Mouse (Mus musculus): Measurements from ENCODE around the gene Zkscan1. TPM values are rescaled to one million over a fixed set of nuclear protein-coding genes. Genes with fewer than 3 reads are reported as not detected.
"Not testable (repeated sequence)": the region's sequence is repeated elsewhere in the genome, so short reads cannot be mapped to it uniquely, and the experiment has no call there.

Gene Zkscan1
- 9.8 and 10.5 TPM in 2 replicates for total RNA-seq (2012; rRNA removed)

DNA sequence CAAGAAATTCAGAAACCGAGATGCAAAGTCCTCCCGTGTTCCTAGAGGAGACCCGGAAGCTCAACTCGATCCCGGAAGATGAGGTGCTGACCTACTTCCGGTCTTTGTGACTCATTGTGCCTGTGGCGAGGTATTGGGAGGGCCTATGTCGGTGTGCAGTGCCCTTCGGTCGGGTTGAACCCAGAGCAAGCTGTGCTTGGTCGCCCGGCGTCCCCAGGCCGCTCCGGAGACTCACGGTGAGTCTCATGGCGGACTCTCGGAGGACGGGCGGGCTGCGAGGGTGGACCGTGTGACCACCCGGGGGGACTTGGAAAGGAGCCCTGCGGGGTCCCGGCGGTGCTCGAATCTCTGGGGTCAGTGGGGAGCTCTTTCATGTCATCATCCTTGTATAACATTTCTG, at the start of gene Zkscan1:
Gene Zkscan1 (plus strand): TSS at position 89 of the 400 bp plus-strand sequence.
- TF ChIP-seq HCFC1 (IDR thresholded peaks at IDR 0.05; ENCODE audit: borderline replicate concordance, insufficient read depth, low read length) (peak; percentile 78; the same call in 1 of the 2 replicates), MAFK (IDR thresholded peaks at IDR 0.05; ENCODE audit: insufficient read depth, low read depth, low read length) (no peak)
- peak within 1 kb of the TSS; percentile 97 for H3K9ac ChIP-seq (ENCODE audit: insufficient read depth, low read depth, low read length, poor library complexity, severe bottlenecking)

DNA sequence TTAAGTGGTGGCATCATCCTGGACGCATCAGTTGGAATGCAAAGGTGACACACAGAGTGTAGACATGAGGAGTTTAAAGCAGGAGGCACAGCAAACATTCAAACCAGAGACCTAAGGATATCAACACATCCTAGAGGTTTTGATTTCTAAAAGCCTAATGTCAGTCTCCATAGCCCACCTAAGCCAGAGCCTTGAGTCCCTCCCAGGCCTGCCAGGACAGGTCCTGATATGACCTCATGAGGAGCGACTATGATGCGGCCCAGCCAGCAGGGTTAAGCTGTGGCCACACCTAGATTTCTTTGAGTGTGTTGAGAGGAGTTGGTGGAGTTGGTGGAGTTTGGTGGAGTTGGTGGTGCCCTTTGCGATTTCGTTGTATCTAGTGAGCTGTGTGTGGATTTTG, 32.0 kb upstream of the Zkscan1 start, which contains the start of gene Smok3c:
Gene Smok3c (plus strand): TSS at position 301 of the 400 bp plus-strand sequence.
- in situ Hi-C loops (cut with MboI; ENCODE audit: low sequenced_read_pairs in 2 of 2, unreplicated experiment in 2 of 2); H3K27ac ChIP-seq (ENCODE audit: insufficient read depth, low read depth, low read length, poor library complexity, severe bottlenecking); DNase-seq (ENCODE audit: low read depth, low spot score): not testable (repeated sequence)

More for the DNA sequence above, at the start of gene Zkscan1:
- no peaks in the 10 kb centered on the region for H3K9me3 ChIP-seq (ENCODE audit: control insufficient read depth, insufficient read depth, low read depth, low read length)
- in situ Hi-C loops (cut with MboI; ENCODE audit: low sequenced_read_pairs in 2 of 2, unreplicated experiment in 2 of 2), result no loop called here
- H3K4me1 ChIP-seq (ENCODE audit: control insufficient read depth in 2 of 2, insufficient read depth in 2 of 2, low read length in 2 of 2, poor library complexity in 1 of 2), result peaks cover 6 to 13% of the 10 kb centered on the region in 2 experiments
- peak within 1 kb of the TSS; percentile 49; the same call in 1 of the 2 replicates for H3K27ac ChIP-seq (ENCODE audit: insufficient read depth, low read depth, low read length, poor library complexity, severe bottlenecking)
- DNase-seq (ENCODE audit: low read depth, low spot score), result peak; percentile 76
- peaks cover 3% of the 10 kb centered on the region; the same call in 1 of the 2 replicates for H3K36me3 ChIP-seq (ENCODE audit: control insufficient read depth, insufficient read depth, low read length, poor library complexity, severe bottlenecking)
- H3K4me3 ChIP-seq (ENCODE audit: insufficient read depth in 1 of 2, low read depth in 1 of 2, low read length in 2 of 2, poor library complexity in 1 of 2, severe bottlenecking in 1 of 2), result peak within 1 kb of the TSS; percentile 95 to 99

DNA sequence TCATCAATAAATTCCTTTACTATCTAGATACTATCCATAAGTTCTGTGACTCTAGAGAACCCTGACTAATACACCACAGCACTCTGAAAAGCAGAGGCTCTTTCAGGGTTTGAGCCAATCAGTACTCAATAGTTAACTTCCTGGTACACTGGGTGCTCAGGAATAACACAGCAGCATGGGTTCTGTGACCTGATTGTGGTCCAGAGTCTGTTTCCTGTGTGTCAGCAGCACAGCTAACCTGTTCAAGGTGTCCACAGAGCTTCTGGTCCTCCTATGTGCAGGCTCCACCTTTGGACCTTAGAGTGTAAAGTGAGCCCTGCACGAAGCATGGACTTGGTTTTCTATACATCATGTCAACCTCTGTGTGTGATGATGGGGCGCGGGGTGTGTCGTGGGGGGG, 11.1 kb upstream of the Zkscan1 start:
- no peak overlapping the region for H3K9ac ChIP-seq (ENCODE audit: insufficient read depth, low read depth, low read length, poor library complexity, severe bottlenecking)
- no peaks in the 10 kb centered on the region for H3K36me3 ChIP-seq (ENCODE audit: control insufficient read depth, insufficient read depth, low read length, poor library complexity, severe bottlenecking)
- no peak for TF ChIP-seq ZNF384 (IDR thresholded peaks at IDR 0.05; ENCODE audit: low read depth, low read length)
- TF ChIP-seq HCFC1 (IDR thresholded peaks at IDR 0.05; ENCODE audit: borderline replicate concordance, insufficient read depth, low read length), result no peak
- TF ChIP-seq MAFK (IDR thresholded peaks at IDR 0.05; ENCODE audit: insufficient read depth, low read depth, low read length), result no peak
- TF ChIP-seq CHD2 (IDR thresholded peaks at IDR 0.05; ENCODE audit: low read depth, low read length), result no peak
- TF ChIP-seq ZC3H11A (IDR thresholded peaks at IDR 0.05; ENCODE audit: borderline replicate concordance, low read depth, low read length), result no peak
- in situ Hi-C loops (cut with MboI; ENCODE audit: low sequenced_read_pairs in 2 of 2, unreplicated experiment in 2 of 2), result no loop called here
- no peak for DNase-seq (ENCODE audit: low read depth, low spot score)
- no peaks in the 10 kb centered on the region for H3K9me3 ChIP-seq (ENCODE audit: control insufficient read depth, insufficient read depth, low read depth, low read length)
- H3K4me1 ChIP-seq (ENCODE audit: control insufficient read depth in 2 of 2, insufficient read depth in 2 of 2, low read length in 2 of 2, poor library complexity in 1 of 2), result no peaks in the 10 kb centered on the region
- no peak overlapping the region for H3K4me3 ChIP-seq (ENCODE audit: insufficient read depth in 1 of 2, low read depth in 1 of 2, low read length in 2 of 2, poor library complexity in 1 of 2, severe bottlenecking in 1 of 2)
- no peak overlapping the region for H3K27ac ChIP-seq (ENCODE audit: insufficient read depth, low read depth, low read length, poor library complexity, severe bottlenecking)

More for the DNA sequence above, 32.0 kb upstream of the Zkscan1 start, which contains the start of gene Smok3c:
- H3K4me1 ChIP-seq (ENCODE audit: control insufficient read depth in 2 of 2, insufficient read depth in 2 of 2, low read length in 2 of 2, poor library complexity in 1 of 2); H3K4me3 ChIP-seq (ENCODE audit: insufficient read depth in 1 of 2, low read depth in 1 of 2, low read length in 2 of 2, poor library complexity in 1 of 2, severe bottlenecking in 1 of 2); H3K9me3 ChIP-seq (ENCODE audit: control insufficient read depth, insufficient read depth, low read depth, low read length); H3K9ac ChIP-seq (ENCODE audit: insufficient read depth, low read depth, low read length, poor library complexity, severe bottlenecking); H3K36me3 ChIP-seq (ENCODE audit: control insufficient read depth, insufficient read depth, low read length, poor library complexity, severe bottlenecking): not testable (repeated sequence)

DNA sequence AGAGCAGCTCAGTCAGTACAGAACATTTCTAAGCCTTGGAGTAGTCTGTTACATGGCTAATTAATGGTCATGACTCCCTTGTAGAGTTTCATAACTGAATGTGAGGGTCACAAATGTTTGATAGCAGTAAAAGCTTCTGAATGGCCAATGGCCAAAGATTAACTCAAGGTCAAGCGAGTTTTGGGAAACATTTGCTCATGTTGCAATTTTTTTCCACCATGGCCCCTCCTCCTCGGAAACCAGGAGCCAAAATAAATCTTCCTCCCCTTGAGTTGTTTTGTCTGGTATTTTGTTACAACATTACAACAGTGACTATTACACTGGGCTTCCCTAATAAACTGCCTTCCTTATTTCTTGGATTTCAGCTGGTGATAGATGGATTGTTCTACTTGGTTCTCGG, 9.2 kb upstream of the Zkscan1 start:
- DNase-seq (ENCODE audit: low read depth, low spot score), result no peak
- Histone ChIP-seq H3K27ac (ENCODE audit: insufficient read depth, low read depth, low read length, poor library complexity, severe bottlenecking) (no peak overlapping the region), H3K9me3 (ENCODE audit: control insufficient read depth, insufficient read depth, low read depth, low read length) (no peaks in the 10 kb centered on the region), H3K4me3 (ENCODE audit: insufficient read depth in 1 of 2, low read depth in 1 of 2, low read length in 2 of 2, poor library complexity in 1 of 2, severe bottlenecking in 1 of 2) (no peak overlapping the region), H3K4me1 (ENCODE audit: control insufficient read depth in 2 of 2, insufficient read depth in 2 of 2, low read length in 2 of 2, poor library complexity in 1 of 2) (no peaks in the 10 kb centered on the region), H3K36me3 (ENCODE audit: control insufficient read depth, insufficient read depth, low read length, poor library complexity, severe bottlenecking) (no peaks in the 10 kb centered on the region), H3K9ac (ENCODE audit: insufficient read depth, low read depth, low read length, poor library complexity, severe bottlenecking) (no peak overlapping the region)
- in situ Hi-C loops (cut with MboI; ENCODE audit: low sequenced_read_pairs in 2 of 2, unreplicated experiment in 2 of 2), result no loop called here
- TF ChIP-seq ZNF384 (IDR thresholded peaks at IDR 0.05; ENCODE audit: low read depth, low read length) (no peak), MAFK (IDR thresholded peaks at IDR 0.05; ENCODE audit: insufficient read depth, low read depth, low read length) (no peak), HCFC1 (IDR thresholded peaks at IDR 0.05; ENCODE audit: borderline replicate concordance, insufficient read depth, low read length) (no peak), ZC3H11A (IDR thresholded peaks at IDR 0.05; ENCODE audit: borderline replicate concordance, low read depth, low read length) (no peak), CHD2 (IDR thresholded peaks at IDR 0.05; ENCODE audit: low read depth, low read length) (no peak)

DNA sequence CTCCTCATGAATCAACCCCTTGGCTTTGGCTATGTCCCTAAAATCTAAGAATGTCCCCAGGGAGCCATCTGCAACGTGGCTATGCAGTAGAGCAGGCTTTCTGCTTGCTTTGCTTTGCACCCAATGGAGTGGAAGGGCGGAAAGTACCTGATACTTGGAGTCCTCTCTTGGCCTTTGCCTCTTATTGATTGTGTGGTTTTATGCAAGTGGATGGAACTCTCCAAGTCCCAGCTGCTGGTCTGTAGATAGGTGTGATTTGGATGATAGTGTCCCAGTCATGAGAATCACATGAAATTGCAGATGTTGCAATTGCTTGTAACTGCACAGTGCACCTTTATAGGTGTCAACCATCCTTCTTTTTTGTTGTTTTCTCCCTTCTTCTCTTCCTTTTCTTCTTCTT, 8.7 kb upstream of the Zkscan1 start:
- Histone ChIP-seq H3K27ac (ENCODE audit: insufficient read depth, low read depth, low read length, poor library complexity, severe bottlenecking) (no peak overlapping the region), H3K9me3 (ENCODE audit: control insufficient read depth, insufficient read depth, low read depth, low read length) (no peaks in the 10 kb centered on the region), H3K36me3 (ENCODE audit: control insufficient read depth, insufficient read depth, low read length, poor library complexity, severe bottlenecking) (no peaks in the 10 kb centered on the region), H3K9ac (ENCODE audit: insufficient read depth, low read depth, low read length, poor library complexity, severe bottlenecking) (no peak overlapping the region), H3K4me1 (ENCODE audit: control insufficient read depth in 2 of 2, insufficient read depth in 2 of 2, low read length in 2 of 2, poor library complexity in 1 of 2) (peaks cover 0 to 3% of the 10 kb centered on the region in 2 experiments; a peak in 1 of 4 replicates), H3K4me3 (ENCODE audit: insufficient read depth in 1 of 2, low read depth in 1 of 2, low read length in 2 of 2, poor library complexity in 1 of 2, severe bottlenecking in 1 of 2) (no peak overlapping the region)
- DNase-seq (ENCODE audit: low read depth, low spot score), result no peak
- no peak for TF ChIP-seq ZNF384 (IDR thresholded peaks at IDR 0.05; ENCODE audit: low read depth, low read length)
- TF ChIP-seq MAFK (IDR thresholded peaks at IDR 0.05; ENCODE audit: insufficient read depth, low read depth, low read length), result no peak
- TF ChIP-seq ZC3H11A (IDR thresholded peaks at IDR 0.05; ENCODE audit: borderline replicate concordance, low read depth, low read length), result no peak
- TF ChIP-seq CHD2 (IDR thresholded peaks at IDR 0.05; ENCODE audit: low read depth, low read length), result no peak
- TF ChIP-seq HCFC1 (IDR thresholded peaks at IDR 0.05; ENCODE audit: borderline replicate concordance, insufficient read depth, low read length), result no peak
- in situ Hi-C loops (cut with MboI; ENCODE audit: low sequenced_read_pairs in 2 of 2, unreplicated experiment in 2 of 2), result no loop called here
